Mouse (Mus musculus) embryonic facial prominence, embryonic 11.5 days (tissue): ENCODE data around the gene Tbc1d9b. TPM values are rescaled to one million over a fixed set of nuclear protein-coding genes. Genes with fewer than 3 reads are reported as not detected.

ENCODE experiments used
- ATAC-seq: fragments of 200-750 bp; cut with Nextera tagmentation; replicated peaks from 2 replicates; pipeline ENCODE4 v1.8.0; 2017; ENCODE audit warnings: low read depth; ENCODE audit not compliant: insufficient number of reproducible peaks, low FRiP score, low TSS enrichment
- DNase-seq: peaks from one replicate; pipeline ENCODE4 v3.0.0-alpha.2; 2015; ENCODE audit warnings: low spot score
- H3K27ac ChIP-seq: fragments of 300-500 bp; sonication (generic); replicated peaks from 2 replicates; pipeline ENCODE4 v1.5.1; 2014; ENCODE audit warnings: mild to moderate bottlenecking, low read depth, low read length, control low read depth
- H3K27me3 ChIP-seq: fragments of 300-500 bp; sonication (generic); 2 replicates; pipeline ENCODE4 v1.6.1; 2014; ENCODE audit warnings: mild to moderate bottlenecking, low read length, moderate library complexity, mixed read lengths; ENCODE audit not compliant: control insufficient read depth, insufficient read depth
- H3K36me3 ChIP-seq: fragments of 300-500 bp; sonication (generic); replicated peaks from 2 replicates; pipeline ENCODE4 v1.6.1; 2014; ENCODE audit warnings: low read depth, mild to moderate bottlenecking, low read length, moderate library complexity, mixed read lengths; ENCODE audit not compliant: control insufficient read depth, insufficient read depth
- H3K4me1 ChIP-seq: fragments of 300-500 bp; sonication (generic); 2 replicates; pipeline ENCODE4 v1.6.1; 2014; ENCODE audit warnings: low read length, mixed read lengths; ENCODE audit not compliant: control insufficient read depth, insufficient read depth
- H3K4me2 ChIP-seq: fragments of 300-500 bp; sonication (generic); 2 replicates; pipeline ENCODE4 v1.6.1; 2014; ENCODE audit warnings: low read depth, mild to moderate bottlenecking, control low read depth, low read length, moderate library complexity
- H3K4me3 ChIP-seq: fragments of 300-500 bp; sonication (generic); 2 replicates; pipeline ENCODE4 v1.5.1; 2014; ENCODE audit warnings: low read depth, low read length, control low read depth
- H3K9ac ChIP-seq: fragments of 300-500 bp; sonication (generic); replicated peaks from 2 replicates; pipeline ENCODE4 v1.6.1; 2014; ENCODE audit warnings: mild to moderate bottlenecking, control low read depth, low read length
- H3K9me3 ChIP-seq: fragments of 300-500 bp; sonication (generic); replicated peaks from 2 replicates; pipeline ENCODE4 v1.6.1; 2016; ENCODE audit warnings: mild to moderate bottlenecking, low read length, inconsistent platforms, mixed read lengths; ENCODE audit not compliant: control insufficient read depth
- WGBS: fragments of 180-500 bp; shearing (Covaris S2); extraction: QIAGEN DNeasy Blood & Tissue Kit; methylation state at CpG from one replicate; pipeline ENCODE4 v1.1.7; 2014; 5-methylcytosine and 5-hydroxymethylcytosine counted together
- polyA plus RNA-seq: library from polyadenylated mRNA; unstranded; fragments of >200 nt; fragmentation: Nextera tagmentation; extraction: Ambion mirVana; gene quantifications from 2 replicates; pipeline ENCODE4 v1.2.1, GENCODE M21; 2014

The Tbc1d9b gene
- polyA plus RNA-seq, 1 experiment from 2014 or later = 26.0 TPM

DNA sequence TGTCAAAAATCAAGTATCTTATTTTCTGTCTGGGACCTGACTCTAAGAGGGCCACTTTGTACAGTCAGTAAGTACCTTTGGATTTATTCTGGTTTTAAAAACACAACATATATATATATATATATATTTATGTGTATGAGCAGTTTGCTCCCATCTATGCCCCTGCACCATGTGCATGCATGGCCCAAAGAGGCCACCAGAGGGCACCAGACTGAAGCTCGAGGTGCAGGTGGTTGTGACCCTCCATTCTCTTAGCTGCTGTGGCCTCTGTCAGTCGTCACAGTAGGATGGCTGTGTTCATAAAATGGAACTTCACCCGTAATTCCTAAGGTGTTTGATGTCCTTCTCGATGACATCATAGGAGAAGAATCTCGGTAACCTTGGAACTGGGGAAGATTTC is 16.9 kb upstream of the Tbc1d9b start:
- no peak overlapping the region for H3K4me3 ChIP-seq
- DNase-seq (peak; percentile 79), ATAC-seq (0 out of 2 replicates have a peak, but pooled peaks have one; percentile 44)
- H3K27me3 ChIP-seq = no peaks in the 10 kb centered on the region
- H3K4me1 ChIP-seq = no peaks in the 10 kb centered on the region
- 19% methylated on average over 5 of the region's 5 CpGs for WGBS
- H3K27ac ChIP-seq = no peak overlapping the region
- H3K9me3 ChIP-seq = no peaks in the 10 kb centered on the region
- no peaks in the 10 kb centered on the region for H3K36me3 ChIP-seq
- H3K9ac ChIP-seq = no peak overlapping the region
- no peak overlapping the region for H3K4me2 ChIP-seq

DNA sequence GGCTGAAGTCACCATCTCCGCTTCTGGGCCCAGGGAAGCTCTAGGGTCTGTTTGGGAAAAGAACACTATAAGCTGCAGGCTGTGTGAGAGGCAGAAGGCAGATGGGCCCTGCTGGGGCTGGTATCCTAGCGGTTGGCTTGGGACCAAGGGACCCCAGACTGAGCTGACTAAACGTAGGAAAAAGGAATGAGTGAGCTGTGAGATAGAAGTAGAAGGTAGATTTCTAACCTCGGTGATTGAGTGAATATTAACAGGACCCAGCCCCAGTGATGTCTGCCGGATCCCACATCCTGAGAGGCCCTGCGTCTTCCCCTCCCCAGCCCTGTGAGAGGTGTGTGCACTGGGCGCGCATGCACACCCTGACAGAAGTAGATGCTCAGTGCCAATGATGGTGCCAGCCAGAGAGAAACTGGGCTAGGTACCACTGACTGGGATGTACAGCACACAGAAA is 8.5 kb upstream of the Tbc1d9b start:
- Histone ChIP-seq H3K27ac (no peak overlapping the region), H3K4me2 (no peak overlapping the region), H3K9me3 (no peaks in the 10 kb centered on the region), H3K36me3 (no peaks in the 10 kb centered on the region), H3K9ac (no peak overlapping the region), H3K27me3 (no peaks in the 10 kb centered on the region), H3K4me1 (no peaks in the 10 kb centered on the region), H3K4me3 (no peak overlapping the region)
- ATAC-seq (no peak), DNase-seq (no peak)
- WGBS = 93% methylated on average over 8 of the region's 8 CpGs

DNA sequence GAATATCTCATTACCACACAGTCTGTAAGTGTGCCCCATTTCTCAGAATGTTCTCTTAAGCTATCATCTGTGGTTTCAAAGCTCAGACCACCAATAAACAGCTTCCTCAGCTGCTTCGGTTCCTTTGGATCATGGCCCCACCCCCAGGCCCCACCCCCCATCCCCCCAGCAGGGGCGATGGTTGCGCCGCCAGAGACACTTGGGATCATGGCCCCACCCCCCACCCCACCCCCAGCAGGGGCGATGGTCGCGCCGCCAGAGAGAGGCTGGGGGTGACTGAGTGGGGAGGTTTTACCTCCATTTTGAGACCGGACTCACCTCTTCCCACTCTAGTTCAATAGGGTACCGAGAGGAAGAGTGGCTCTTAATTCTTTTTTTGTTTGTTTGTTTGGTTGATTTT is 3.4 kb upstream of the Tbc1d9b start:
- Histone ChIP-seq H3K9ac (no peak overlapping the region), H3K27ac (no peak overlapping the region), H3K4me3 (no peak overlapping the region), H3K27me3 (no peaks in the 10 kb centered on the region), H3K4me2 (0 out of 2 replicates have a peak overlapping the region, but pooled peaks have one; percentile 11), H3K4me1 (no peaks in the 10 kb centered on the region), H3K36me3 (no peaks in the 10 kb centered on the region), H3K9me3 (no peaks in the 10 kb centered on the region)
- DNase-seq (no peak), ATAC-seq (no peak)
- WGBS = 9% methylated on average over 10 of the region's 10 CpGs

DNA sequence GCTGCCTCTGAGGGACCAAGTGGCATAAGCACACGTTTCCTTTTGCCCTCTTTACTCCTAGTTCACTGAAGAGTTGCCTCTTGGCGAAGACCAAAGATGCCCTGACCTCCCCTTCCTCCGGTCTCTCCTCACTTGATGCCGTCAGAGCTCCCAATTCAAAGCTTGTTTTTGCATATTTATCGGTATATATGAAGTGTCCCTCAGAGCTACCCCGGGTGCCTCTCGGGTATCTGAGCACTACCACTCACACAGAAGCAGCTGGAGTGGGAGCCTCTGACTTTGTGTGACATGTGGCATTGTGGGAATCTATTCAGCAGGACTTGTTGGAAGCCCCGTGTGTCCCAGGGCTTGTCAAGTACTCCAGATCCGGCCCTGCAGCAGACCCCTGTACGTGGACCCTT is 605 bp downstream of the Tbc1d9b start:
- Histone ChIP-seq H3K27ac (0 out of 2 replicates have a peak overlapping the region, but pooled peaks have one; percentile 70), H3K36me3 (no peaks in the 10 kb centered on the region), H3K9me3 (no peaks in the 10 kb centered on the region), H3K4me1 (no peaks in the 10 kb centered on the region), H3K4me3 (peak overlapping the region; percentile 84), H3K4me2 (peak overlapping the region; percentile 81), H3K27me3 (no peaks in the 10 kb centered on the region), H3K9ac (peak overlapping the region; percentile 99)
- ATAC-seq (no peak), DNase-seq (no peak)
- WGBS = 23% methylated on average over 10 of the region's 10 CpGs

DNA sequence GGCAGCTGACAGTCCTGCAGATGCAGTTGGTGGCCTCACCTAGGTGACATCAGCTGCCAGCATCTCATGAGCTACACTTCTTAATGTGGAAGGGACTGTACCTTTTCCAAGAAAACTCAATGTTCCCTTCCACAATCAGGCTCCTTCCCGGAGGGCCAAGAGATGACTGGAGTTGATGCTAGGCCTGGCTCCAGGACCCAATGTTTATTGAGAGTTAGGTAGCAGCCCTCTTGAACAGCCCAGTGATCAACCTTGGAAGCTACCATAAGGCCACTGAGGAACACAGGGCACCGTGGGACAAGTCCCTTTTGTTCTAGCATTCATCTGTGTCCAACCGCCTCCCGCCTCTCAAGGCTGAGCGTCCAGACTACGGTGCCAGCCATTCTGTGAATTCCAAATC is 1.1 kb downstream of the Tbc1d9b start:
- Histone ChIP-seq H3K4me1 (no peaks in the 10 kb centered on the region), H3K4me2 (peak overlapping the region; percentile 81), H3K9ac (peak overlapping the region; percentile 99; the same call in 1 of the 2 replicates), H3K36me3 (no peaks in the 10 kb centered on the region), H3K27me3 (no peaks in the 10 kb centered on the region), H3K9me3 (no peaks in the 10 kb centered on the region), H3K4me3 (peak overlapping the region; percentile 84), H3K27ac (no peak overlapping the region)
- DNase-seq (no peak), ATAC-seq (no peak)
- WGBS = 88% methylated on average over 6 of the region's 6 CpGs

DNA sequence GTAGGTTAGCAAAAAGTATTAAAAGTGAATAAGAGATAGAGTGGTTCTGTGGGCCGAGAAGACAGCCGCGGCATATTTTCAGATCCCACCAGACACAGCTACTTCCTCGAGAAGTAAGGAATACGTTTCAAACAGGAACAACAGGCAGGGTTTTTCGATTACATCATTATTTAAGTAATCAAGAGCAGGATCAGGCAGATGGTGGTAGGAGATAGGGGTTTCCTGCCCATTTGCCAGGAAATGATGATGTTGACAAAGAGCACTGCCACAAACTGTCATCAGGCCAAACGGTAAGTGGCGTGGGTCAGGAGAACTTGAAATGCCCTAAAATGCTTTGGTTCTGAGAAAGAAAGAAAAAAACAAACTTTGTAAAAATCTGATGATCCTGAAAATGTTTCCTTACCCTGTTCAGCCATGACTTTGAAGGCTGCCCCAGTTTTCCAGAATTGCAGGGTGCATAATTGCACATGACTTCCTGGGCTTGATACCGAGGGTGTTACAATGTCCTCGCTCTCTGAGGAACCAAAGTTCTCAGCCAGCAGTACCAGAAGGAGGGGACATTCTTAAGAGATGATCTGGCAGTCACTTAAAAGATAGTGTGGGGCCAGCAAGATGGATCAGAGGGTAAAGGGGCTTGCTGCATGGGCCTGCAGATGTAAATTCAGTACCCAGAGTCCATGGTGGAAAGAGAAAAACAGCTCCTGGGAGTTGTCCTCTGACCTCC is 3.1 kb downstream of the Tbc1d9b start:
- 82% methylated on average over 10 of the region's 10 CpGs for WGBS
- no peaks in the 10 kb centered on the region for H3K9me3 ChIP-seq
- H3K4me3 ChIP-seq = no peak overlapping the region
- no peaks in the 10 kb centered on the region for H3K27me3 ChIP-seq
- no peak for DNase-seq
- H3K9ac ChIP-seq = no peak overlapping the region
- no peak overlapping the region for H3K4me2 ChIP-seq
- ATAC-seq = no peak
- H3K27ac ChIP-seq = no peak overlapping the region
- H3K36me3 ChIP-seq = 0 out of 2 replicates have a peak, but pooled peaks cover 2% of the 10 kb centered on the region
- no peaks in the 10 kb centered on the region for H3K4me1 ChIP-seq

GRCm38 (mm10) chr11:50138206-50138822 is 7.1 kb downstream of the Tbc1d9b start:
- 70% methylated on average over 10 of the region's 10 CpGs for WGBS

DNA sequence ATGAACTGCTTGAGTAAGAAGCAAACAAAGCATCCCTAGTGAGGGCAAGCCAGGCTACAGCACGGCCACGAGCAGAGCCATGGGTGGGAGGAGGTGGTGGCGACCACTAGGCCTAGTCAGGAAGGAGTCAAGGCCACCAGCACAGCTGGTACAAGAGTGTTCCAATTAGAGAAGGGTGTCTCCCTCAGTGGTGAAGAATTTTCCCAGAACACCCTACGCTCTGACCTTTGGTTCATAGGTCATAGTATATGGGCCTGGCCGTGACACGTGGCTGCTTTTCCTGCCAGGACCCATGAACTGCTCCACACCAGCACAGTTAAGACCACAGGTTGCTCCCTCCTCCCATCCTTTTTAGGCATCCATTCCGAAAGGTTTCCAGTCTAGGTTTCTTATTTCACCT is 8.4 kb downstream of the Tbc1d9b start:
- H3K27ac ChIP-seq = no peak overlapping the region
- WGBS = 79% methylated on average over 7 of the region's 7 CpGs
- no peak overlapping the region for H3K4me3 ChIP-seq
- no peak for DNase-seq
- H3K4me2 ChIP-seq = no peak overlapping the region
- ATAC-seq = no peak
- no peaks in the 10 kb centered on the region for H3K9me3 ChIP-seq
- H3K27me3 ChIP-seq = no peaks in the 10 kb centered on the region
- H3K36me3 ChIP-seq = peaks cover 2% of the 10 kb centered on the region; the same call in 1 of the 2 replicates
- H3K4me1 ChIP-seq = no peaks in the 10 kb centered on the region
- H3K9ac ChIP-seq = no peak overlapping the region

More at GRCm38 (mm10) chr11:50138206-50138822, 7.1 kb downstream of the Tbc1d9b start:
- Histone ChIP-seq H3K27ac (no peak overlapping the region), H3K4me2 (no peak overlapping the region), H3K27me3 (no peaks in the 10 kb centered on the region), H3K9me3 (no peaks in the 10 kb centered on the region), H3K4me1 (no peaks in the 10 kb centered on the region), H3K36me3 (peaks cover 2% of the 10 kb centered on the region; the same call in 1 of the 2 replicates), H3K9ac (no peak overlapping the region), H3K4me3 (no peak overlapping the region)
- ATAC-seq = no peak
- no peak for DNase-seq
